Mouse (Mus musculus) brown adipose tissue, adult 24 weeks (tissue): ENCODE results near the gene Allc. TPM values are rescaled to one million over a fixed set of nuclear protein-coding genes. Genes with fewer than 3 reads are reported as not detected.

Experiments used
- H3K27ac ChIP-seq: fragments of 200-500 bp; replicated peaks from 2 replicates; pipeline ENCODE4 v1.5.1; 2012; ENCODE audit warnings: low read depth, mild to moderate bottlenecking, low read length
- H3K4me1 ChIP-seq: fragments of 200-500 bp; 2 replicates; pipeline ENCODE4 v1.6.1; 2012; ENCODE audit warnings: low read length, mixed read lengths; ENCODE audit not compliant: control insufficient read depth, insufficient read depth, insufficient read length
- H3K4me3 ChIP-seq: fragments of 200-500 bp; 2 replicates; pipeline ENCODE4 v1.5.1; 2012; ENCODE audit warnings: low read depth, mild to moderate bottlenecking, low read length, moderate library complexity; ENCODE audit not compliant: insufficient read depth
- polyA plus RNA-seq: library from polyadenylated mRNA; stranded (reverse); fragments of >200 nt; gene quantifications from 2 replicates; pipeline ENCODE4 v1.2.4, GENCODE M21; 2012; ENCODE audit not compliant: missing spikeins, insufficient read depth, insufficient read length

Gene Allc
- polyA plus RNA-seq, result not detected in 2 replicates

- Histone ChIP-seq H3K4me3 (no peak within 1 kb of the TSS), H3K4me1 (no peaks in the 10 kb centered on the region), H3K27ac (no peak within 1 kb of the TSS)
These were observed at the start of gene Allc for GRCm38 (mm10) chr12:28582423-28582822. Gene Allc, minus strand, starts transcription at chr12:28582523.

GRCm38 (mm10) chr12:28628436-28628835 lies 46.1 kb upstream of the Allc start:
- no peak overlapping the region for H3K4me3 ChIP-seq
- no peak overlapping the region for H3K27ac ChIP-seq
- no peaks in the 10 kb centered on the region for H3K4me1 ChIP-seq

- no peaks in the 10 kb centered on the region for H3K4me1 ChIP-seq
- H3K27ac ChIP-seq, result no peak overlapping the region
- no peak overlapping the region for H3K4me3 ChIP-seq
These were observed 44.8 kb upstream of the Allc start for GRCm38 (mm10) chr12:28627092-28627491.

- no peak overlapping the region for H3K4me3 ChIP-seq
- no peak overlapping the region for H3K27ac ChIP-seq
- no peaks in the 10 kb centered on the region for H3K4me1 ChIP-seq
These were observed 43.1 kb upstream of the Allc start for GRCm38 (mm10) chr12:28625407-28625806.

GRCm38 (mm10) chr12:28624251-28624650 lies 41.9 kb upstream of the Allc start:
- Histone ChIP-seq H3K4me3 (no peak overlapping the region), H3K27ac (no peak overlapping the region), H3K4me1 (no peaks in the 10 kb centered on the region)

- no peak within 1 kb of the TSS for H3K4me3 ChIP-seq
- no peaks in the 10 kb centered on the region for H3K4me1 ChIP-seq
- no peak within 1 kb of the TSS for H3K27ac ChIP-seq
These were observed 40.9 kb upstream of the Allc start, which contains the start of gene Colec11 for GRCm38 (mm10) chr12:28623195-28623594. Gene Colec11, minus strand, starts transcription at chr12:28623377.

GRCm38 (mm10) chr12:28622641-28623040 lies 40.3 kb upstream of the Allc start:
- Histone ChIP-seq H3K27ac (no peak overlapping the region), H3K4me3 (no peak overlapping the region), H3K4me1 (no peaks in the 10 kb centered on the region)

- Histone ChIP-seq H3K27ac (no peak overlapping the region), H3K4me1 (no peaks in the 10 kb centered on the region), H3K4me3 (no peak overlapping the region)
These were observed 39.8 kb upstream of the Allc start for GRCm38 (mm10) chr12:28622167-28622532.

- Histone ChIP-seq H3K27ac (no peak overlapping the region), H3K4me3 (no peak overlapping the region), H3K4me1 (no peaks in the 10 kb centered on the region)
These were observed 39.3 kb upstream of the Allc start for GRCm38 (mm10) chr12:28621451-28622166.

GRCm38 (mm10) chr12:28617297-28617696 lies 35.0 kb upstream of the Allc start:
- no peaks in the 10 kb centered on the region for H3K4me1 ChIP-seq
- H3K4me3 ChIP-seq, result no peak overlapping the region
- no peak overlapping the region for H3K27ac ChIP-seq

GRCm38 (mm10) chr12:28614401-28614800 lies 32.1 kb upstream of the Allc start:
- H3K4me3 ChIP-seq, result no peak overlapping the region
- no peaks in the 10 kb centered on the region for H3K4me1 ChIP-seq
- H3K27ac ChIP-seq, result no peak overlapping the region

- no peak overlapping the region for H3K27ac ChIP-seq
- no peaks in the 10 kb centered on the region for H3K4me1 ChIP-seq
- no peak overlapping the region for H3K4me3 ChIP-seq
These were observed 30.1 kb upstream of the Allc start for GRCm38 (mm10) chr12:28612391-28612790.

- Histone ChIP-seq H3K4me3 (no peak overlapping the region), H3K4me1 (no peaks in the 10 kb centered on the region), H3K27ac (no peak overlapping the region)
These were observed 25.4 kb upstream of the Allc start for GRCm38 (mm10) chr12:28607546-28608305.

- Histone ChIP-seq H3K27ac (no peak overlapping the region), H3K4me1 (no peaks in the 10 kb centered on the region), H3K4me3 (no peak overlapping the region)
These were observed 21.2 kb upstream of the Allc start for GRCm38 (mm10) chr12:28603494-28603893.

GRCm38 (mm10) chr12:28602259-28602658 lies 19.9 kb upstream of the Allc start:
- Histone ChIP-seq H3K4me3 (no peak overlapping the region), H3K27ac (no peak overlapping the region)

GRCm38 (mm10) chr12:28598526-28598991 lies 16.2 kb upstream of the Allc start:
- H3K4me1 ChIP-seq, result no peaks in the 10 kb centered on the region
- no peak overlapping the region for H3K4me3 ChIP-seq
- no peak overlapping the region for H3K27ac ChIP-seq

More at GRCm38 (mm10) chr12:28602259-28602658, 19.9 kb upstream of the Allc start:
- H3K4me1 ChIP-seq, result no peaks in the 10 kb centered on the region
